Mouse (Mus musculus): ENCODE results near the gene Usp7.

GRCm38 (mm10) chr16:8758193-8758592 lies 33.9 kb downstream of the Usp7 start:
- TF ChIP-seq CTCF (IDR thresholded peaks at IDR 0.05; ENCODE audit: low read depth): no peak
- no peak for TF ChIP-seq EP300 (IDR thresholded peaks at IDR 0.05; ENCODE audit: low read depth)

All from liver, postnatal 0 days (tissue).